Mouse (Mus musculus): ENCODE data around the gene Rcc1.

GRCm38 (mm10) chr4:132351401-132351800 is 2.0 kb downstream of the Rcc1 start:
- TF ChIP-seq CTCF (IDR thresholded peaks at IDR 0.05; ENCODE audit: low read depth) (no peak), EP300 (IDR thresholded peaks at IDR 0.05; ENCODE audit: low read depth) (no peak)
